Mouse (Mus musculus) lung, postnatal 10 days (tissue): Measurements from ENCODE around the gene Brd3os.

Experiments used
- DNase-seq: peaks from one replicate; pipeline ENCODE4 v3.0.0; 2021

The Brd3os gene

DNA sequence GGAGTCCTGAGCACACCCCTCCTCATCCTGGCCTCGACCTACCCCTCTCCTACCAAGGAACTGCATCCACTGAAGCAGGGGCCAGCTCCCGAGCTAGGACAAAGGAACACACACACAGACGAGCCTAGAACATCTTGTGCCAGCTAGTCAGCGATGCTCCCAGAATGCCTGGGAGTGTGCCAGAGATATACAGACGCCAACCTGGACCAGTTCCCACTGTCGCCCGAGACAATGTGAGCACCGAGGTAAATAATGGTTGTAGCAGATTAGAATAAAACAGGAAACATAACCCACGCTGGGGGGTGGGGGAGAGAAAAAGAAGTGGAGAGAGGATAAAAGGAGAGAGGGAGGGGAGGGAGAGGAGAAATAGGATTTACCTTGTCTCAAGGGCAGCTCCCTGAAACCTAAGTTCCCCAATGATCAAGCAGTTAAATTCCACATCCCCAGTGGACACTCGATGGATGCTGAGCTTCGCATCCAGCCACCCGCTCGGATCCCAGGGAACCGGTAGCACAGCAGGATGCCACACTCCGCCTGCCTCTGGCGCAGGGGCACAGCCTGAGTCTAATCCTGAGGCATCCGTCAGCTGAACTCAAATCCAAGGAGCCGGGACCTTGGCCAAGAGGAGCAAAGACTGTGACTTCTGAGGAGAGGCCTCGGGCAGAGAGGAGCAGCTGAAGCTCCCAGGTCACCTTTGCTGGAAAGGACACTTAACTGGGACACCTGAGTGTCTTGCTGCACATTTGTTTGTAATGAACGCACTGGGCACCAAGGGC lies 20.6 kb upstream of the Brd3os start:
- DNase-seq = peak; percentile 81

DNA sequence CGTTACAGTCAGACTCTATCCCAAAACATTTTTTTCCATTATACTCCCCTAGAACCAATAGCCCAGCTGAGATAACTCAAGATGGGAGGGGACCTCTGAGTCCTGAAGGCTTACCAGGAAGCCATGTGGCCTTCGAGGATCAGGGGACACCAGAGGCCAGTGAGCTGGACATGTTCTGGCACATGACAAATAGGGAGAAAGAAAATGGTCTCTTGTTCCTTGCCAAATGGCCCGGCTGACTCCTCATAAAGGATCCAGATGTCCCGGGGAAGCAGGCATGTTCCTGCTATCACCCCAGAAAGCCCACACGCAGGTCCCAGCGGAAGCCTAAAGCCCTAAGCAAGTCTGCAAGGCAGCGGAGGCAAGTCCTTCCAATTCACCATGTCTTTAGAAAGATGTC lies 18.5 kb upstream of the Brd3os start:
- DNase-seq = no peak

DNA sequence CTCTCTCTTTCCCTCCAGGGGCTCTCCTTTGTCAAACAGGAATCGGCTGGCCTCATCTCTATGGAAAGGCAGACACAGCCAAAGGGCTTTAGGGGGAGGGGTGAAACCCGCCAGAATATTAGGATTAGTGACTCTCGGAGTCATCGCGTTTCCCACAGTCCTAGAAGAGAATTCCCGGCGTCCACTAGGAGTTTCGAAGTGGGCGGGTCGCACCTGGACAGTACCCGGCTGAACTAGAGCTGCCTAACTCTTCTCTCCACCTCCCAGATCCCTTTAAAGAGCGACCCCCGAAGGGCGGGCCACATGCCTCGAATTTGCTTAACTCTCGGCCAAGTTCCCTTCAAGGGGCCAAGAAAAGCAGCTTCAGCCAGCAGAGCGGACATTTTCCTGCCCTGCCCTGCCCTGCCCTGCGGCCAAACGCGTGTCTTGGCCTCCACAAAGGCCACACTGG lies 16.9 kb upstream of the Brd3os start:
- peak; percentile 61 for DNase-seq

DNA sequence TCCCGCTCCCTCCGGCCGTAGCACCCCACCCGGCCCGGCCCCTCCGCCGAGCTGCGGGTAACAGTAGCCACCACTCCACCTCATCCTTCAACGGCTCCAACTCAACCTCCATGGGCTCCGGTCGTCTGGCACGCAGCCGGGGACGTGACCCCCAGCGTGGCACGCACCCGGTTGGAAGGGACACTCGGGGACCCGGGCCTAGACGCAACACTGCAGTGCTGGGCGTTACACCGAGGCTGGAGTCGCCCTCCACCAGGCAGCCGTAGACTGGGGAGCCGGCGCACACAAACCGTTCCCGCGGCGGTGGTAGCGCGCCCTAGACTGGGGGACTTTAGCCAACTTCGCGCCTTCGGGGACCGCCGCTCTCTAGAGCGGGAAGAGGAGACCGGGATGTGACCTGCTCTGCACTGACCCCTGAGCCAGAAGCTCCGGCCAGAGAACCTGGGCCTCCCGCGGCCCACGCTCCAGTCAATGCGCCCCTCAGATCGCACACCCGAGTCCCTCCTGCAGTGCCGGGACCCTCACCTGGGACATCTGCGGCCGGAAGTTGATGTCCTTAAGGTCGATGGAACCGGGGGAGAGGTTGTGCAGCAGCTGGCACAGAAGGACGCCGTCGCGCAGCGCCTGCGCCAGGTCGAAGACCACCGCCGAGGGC lies 16.2 kb upstream of the Brd3os start:
- peak; percentile 59 for DNase-seq

- no peak for DNase-seq
Measured at GRCm38 (mm10) chr2:27426406-27426854, 15.7 kb upstream of the Brd3os start.

DNA sequence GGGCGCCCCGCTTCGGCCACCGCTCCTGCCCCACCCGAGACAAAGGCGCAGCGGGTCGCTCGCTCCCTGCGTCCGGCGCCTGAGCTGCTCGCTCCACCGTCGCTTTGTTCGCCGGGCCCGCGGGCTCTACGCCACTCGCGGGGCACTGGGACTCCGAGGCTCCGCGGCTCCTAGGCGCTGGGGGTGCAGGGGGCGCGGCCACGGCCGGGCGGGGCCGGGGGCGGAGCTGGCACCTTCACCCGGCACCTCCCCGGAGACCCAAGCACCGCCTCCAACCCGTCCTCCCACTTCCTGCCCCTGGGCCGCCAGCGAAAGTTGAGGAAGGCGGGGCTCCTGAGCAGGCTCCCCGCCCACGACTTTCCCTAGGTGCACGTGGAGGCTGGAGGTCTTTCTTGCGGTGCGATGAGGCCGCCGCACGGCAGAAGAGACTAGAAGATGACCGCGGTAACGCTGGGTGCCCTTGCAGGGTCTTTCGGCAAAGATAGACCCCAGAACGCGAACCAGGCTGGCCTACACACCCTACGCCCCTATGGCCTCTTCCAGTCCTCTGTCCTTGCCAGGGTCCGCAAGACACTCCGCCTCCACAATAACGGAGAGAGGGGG lies 15.2 kb upstream of the Brd3os start, which contains the start of gene Vav2:
Gene Vav2, minus strand, starts transcription at position 179 of the 603 bp plus-strand sequence.
- peak; percentile 96 for DNase-seq

GRCm38 (mm10) chr2:27428071-27428470 lies 14.1 kb upstream of the Brd3os start:
- DNase-seq = peak; percentile 89

DNA sequence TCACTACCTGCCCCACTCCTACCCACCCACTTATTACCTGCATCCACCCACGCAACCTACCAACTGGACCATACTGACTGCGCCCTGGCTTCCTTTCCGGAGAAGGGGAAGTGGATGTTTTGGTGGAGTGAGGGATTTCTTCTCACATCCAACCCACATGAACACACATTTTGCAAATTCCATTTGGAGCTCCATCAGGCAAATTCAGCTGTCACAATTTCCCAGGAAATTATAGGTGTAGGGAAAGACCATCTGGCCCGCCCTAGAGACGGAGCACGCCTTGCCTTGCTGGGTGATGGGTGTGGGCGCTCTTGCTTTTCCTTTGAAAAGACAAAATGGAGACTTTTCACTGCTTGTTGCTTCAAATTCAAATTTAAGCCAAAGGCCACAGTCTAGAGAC lies 11.5 kb upstream of the Brd3os start:
- no peak for DNase-seq

- no peak for DNase-seq
Measured at GRCm38 (mm10) chr2:27432599-27432998, 9.5 kb upstream of the Brd3os start.

GRCm38 (mm10) chr2:27437876-27438275 lies 4.2 kb upstream of the Brd3os start:
- DNase-seq = no peak

GRCm38 (mm10) chr2:27438281-27438680 lies 3.8 kb upstream of the Brd3os start:
- DNase-seq = peak; percentile 42

GRCm38 (mm10) chr2:27442708-27443449 lies 755 bp downstream of the Brd3os start:
- DNase-seq = peak; percentile 34

DNA sequence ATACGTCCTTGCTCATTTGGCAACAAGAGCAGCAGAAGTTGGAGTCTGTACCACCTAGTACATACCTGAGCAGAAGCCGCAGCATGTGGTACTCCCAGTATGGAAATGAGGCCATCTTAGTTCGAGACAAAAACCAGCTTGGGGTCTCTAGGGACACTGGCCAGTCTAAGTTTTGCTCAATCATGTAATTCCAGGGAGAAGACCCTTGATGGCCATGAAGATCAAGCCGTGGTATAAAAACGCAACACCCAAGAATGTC lies 1.3 kb downstream of the Brd3os start:
- no peak for DNase-seq

- no peak for DNase-seq
Measured at GRCm38 (mm10) chr2:27445910-27446309, 3.8 kb downstream of the Brd3os start.

DNA sequence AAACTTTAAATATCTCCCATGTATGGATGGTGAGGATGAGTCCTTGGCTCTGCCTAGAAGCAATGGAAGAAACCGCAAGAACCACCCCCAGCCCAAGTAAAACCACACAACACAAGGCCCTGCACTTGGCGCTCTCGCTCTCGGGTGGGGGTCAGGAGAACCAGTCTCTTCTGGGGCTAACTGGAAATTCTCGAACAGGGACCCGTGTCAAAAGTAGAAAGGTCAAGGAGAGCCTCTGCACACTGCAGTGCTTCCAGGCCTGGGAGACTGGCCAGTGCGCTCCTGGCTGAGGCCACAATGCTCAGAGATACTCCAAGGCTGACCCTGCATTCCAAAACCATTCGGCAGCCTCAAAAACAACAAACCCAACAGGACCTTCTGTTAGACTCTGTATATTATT lies 4.7 kb downstream of the Brd3os start:
- no peak for DNase-seq

DNA sequence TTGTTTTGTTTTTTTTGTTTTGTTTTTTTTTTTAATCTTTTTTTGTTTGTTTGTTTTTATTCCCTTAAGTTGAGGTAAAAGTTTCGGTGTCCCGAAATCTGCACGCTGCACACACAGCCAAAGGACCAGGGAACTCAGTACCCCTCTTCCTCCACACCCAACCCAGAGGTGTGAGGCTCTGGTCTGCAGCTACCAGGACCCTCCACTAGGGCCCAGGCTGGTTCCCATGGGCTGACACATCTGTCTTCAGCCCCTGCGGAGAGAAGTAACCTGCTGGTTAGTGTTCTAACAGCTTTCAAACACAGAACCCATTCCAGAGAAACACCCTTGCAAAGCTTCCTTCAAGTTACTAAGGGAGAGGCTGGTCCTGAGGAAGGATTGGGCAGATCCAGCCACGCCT lies 5.7 kb downstream of the Brd3os start:
- no peak for DNase-seq

DNA sequence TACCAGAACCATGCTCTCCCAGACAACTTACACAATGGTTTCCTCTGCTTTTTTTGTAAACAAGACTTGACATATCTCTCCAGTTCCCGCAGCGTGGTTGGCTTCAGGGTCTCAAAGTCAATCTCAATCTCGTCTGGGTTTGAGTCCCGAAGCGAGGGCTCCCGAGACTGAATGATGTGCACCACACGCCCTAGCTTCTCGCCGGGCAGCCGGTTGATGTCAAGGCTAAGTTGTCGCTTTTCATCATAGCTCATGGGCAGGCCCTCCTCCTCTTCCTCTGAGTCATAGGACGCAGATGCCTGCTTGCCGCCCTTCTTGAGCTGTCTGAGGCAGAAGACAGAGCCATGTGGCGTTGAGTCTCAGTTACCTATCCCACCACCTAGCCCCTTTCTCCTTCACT lies 8.1 kb downstream of the Brd3os start:
- no peak for DNase-seq

DNA sequence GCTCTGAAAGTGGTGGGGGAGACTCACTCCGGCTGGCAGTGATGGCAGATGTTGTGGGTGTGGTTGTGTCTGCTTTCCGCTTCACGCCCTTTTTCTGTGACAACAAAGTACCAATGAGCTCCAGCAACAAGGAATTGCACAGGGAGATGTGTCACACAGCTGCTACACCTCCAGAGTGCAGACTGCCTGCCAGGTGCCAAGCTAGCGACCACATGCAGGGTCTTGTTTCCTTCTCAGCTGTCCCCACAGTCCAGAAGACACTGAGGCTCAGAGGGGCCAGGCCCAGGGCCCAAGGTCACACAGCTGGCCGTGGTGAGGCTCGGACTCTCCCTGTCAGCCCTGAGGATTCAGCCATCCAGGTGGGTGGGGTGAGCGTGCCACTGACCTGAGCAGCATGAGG lies 17.6 kb downstream of the Brd3os start:
- DNase-seq = no peak

GRCm38 (mm10) chr2:27460163-27460562 lies 18.0 kb downstream of the Brd3os start:
- DNase-seq = no peak

- no peak for DNase-seq
Measured at GRCm38 (mm10) chr2:27460651-27461050, 18.5 kb downstream of the Brd3os start.

GRCm38 (mm10) chr2:27461881-27462660 lies 19.9 kb downstream of the Brd3os start:
- DNase-seq = no peak

GRCm38 (mm10) chr2:27462901-27463300 lies 20.8 kb downstream of the Brd3os start:
- DNase-seq = no peak
